Mouse (Mus musculus): ENCODE measurements around the gene Bhlha9. TPM values are rescaled to one million over a fixed set of nuclear protein-coding genes. Genes with fewer than 3 reads are reported as not detected.

Gene Bhlha9
- polyA plus RNA-seq (2015; fragmentation: Nextera tagmentation; extraction: Ambion mirVana) = 0.16 TPM in 1 of 2 replicates, not detected in the other

GRCm38 (mm10) chr11:76671871-76672475, at the start of gene Bhlha9:
Bhlha9 (plus strand) TSS chr11:76672470.
- no peak for TF ChIP-seq CTCF (IDR thresholded peaks at IDR 0.05; ENCODE audit: low read depth)
- H3K27ac ChIP-seq = no peak within 1 kb of the TSS
- no peaks in the 10 kb centered on the region for H3K36me3 ChIP-seq (ENCODE audit: insufficient read depth, low read length)
- DNase-seq (ENCODE audit: low spot score) (no peak), ATAC-seq (replicated peaks; ENCODE audit: low FRiP score, low read depth) (no peak)
- peak within 1 kb of the TSS; percentile 59 for H3K4me2 ChIP-seq (ENCODE audit: low read length)
- peak within 1 kb of the TSS; percentile 28 for H3K4me3 ChIP-seq (replicated peaks; ENCODE audit: low read depth, low read length)
- peaks cover 8% of the 10 kb centered on the region; the same call in 1 of the 2 replicates for H3K4me1 ChIP-seq (replicated peaks; ENCODE audit: insufficient read depth, low read length)
- H3K9me3 ChIP-seq (replicated peaks; ENCODE audit: low read length) = no peaks in the 10 kb centered on the region
- H3K9ac ChIP-seq (ENCODE audit: low read depth, low read length) = 0 out of 2 replicates have a peak within 1 kb of the TSS, but pooled peaks have one; percentile 41
- peaks cover 35% of the 10 kb centered on the region for H3K27me3 ChIP-seq (ENCODE audit: insufficient read depth, low read length)
- 62% methylated on average over 15 of the region's 15 CpGs for WGBS

- H3K27ac ChIP-seq = peak overlapping the region; percentile 83
- H3K9me3 ChIP-seq (replicated peaks; ENCODE audit: low read length) = no peaks in the 10 kb centered on the region
- WGBS = 3% methylated on average over 57 of the region's 66 CpGs
- no peaks in the 10 kb centered on the region; the same call in 1 of the 2 replicates for H3K27me3 ChIP-seq (ENCODE audit: insufficient read depth, low read length)
- no peak for TF ChIP-seq CTCF (IDR thresholded peaks at IDR 0.05; ENCODE audit: low read depth)
- no peaks in the 10 kb centered on the region for H3K36me3 ChIP-seq (ENCODE audit: insufficient read depth, low read length)
- peak overlapping the region; percentile 98 for H3K4me2 ChIP-seq (ENCODE audit: low read length)
- peak; percentile 49; the same call in 1 of the 2 replicates for ATAC-seq (replicated peaks; ENCODE audit: low FRiP score, low read depth)
- H3K9ac ChIP-seq (ENCODE audit: low read depth, low read length) = peak overlapping the region; percentile 77
- DNase-seq (ENCODE audit: low spot score) = no peak
- H3K4me1 ChIP-seq (replicated peaks; ENCODE audit: insufficient read depth, low read length) = no peaks in the 10 kb centered on the region
- H3K4me3 ChIP-seq (replicated peaks; ENCODE audit: low read depth, low read length) = peak overlapping the region; percentile 74
Observed at GRCm38 (mm10) chr11:76622566-76623205, 49.6 kb upstream of the Bhlha9 start.

DNA sequence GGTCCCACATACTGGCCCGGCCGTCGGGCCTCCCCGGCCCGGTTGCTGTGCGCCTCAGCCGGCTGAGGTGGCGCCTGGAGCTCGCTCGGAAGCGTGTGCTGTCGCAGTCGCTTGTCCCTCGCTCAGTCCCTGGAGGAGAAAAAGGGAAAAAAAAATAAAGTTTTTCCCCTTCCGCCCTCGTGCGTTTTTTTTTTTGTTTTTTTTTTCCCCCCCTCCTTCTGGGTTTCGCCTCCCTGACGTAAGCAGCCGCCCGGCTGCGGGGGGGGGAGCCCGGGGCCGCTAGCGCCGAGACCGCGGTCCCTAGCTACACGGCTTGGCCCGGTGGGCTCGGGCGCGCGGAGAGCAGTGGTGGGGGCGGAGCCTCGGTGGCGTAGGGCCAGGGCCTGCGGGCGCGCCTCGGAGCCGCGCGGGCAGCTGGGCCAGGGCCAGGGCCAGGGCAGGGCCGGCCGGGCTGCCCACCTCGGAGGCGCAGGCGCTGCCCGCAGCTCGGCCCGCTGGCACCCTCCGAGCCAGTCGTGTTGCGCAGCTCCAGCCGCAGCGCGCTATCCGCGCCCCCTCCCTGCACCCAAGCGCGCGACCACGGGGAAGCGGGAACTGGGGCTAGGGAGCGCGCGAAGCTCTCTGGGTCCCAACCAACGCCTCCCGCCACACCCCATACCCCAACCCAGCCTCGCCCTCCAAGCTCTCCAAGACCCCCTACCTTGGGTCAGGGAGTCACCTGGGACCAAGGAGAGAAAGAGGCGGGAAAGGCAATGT, 48.9 kb upstream of the Bhlha9 start:
- peak overlapping the region; percentile 83 for H3K27ac ChIP-seq
- H3K27me3 ChIP-seq (ENCODE audit: insufficient read depth, low read length) = no peaks in the 10 kb centered on the region; the same call in 1 of the 2 replicates
- H3K4me1 ChIP-seq (replicated peaks; ENCODE audit: insufficient read depth, low read length) = no peaks in the 10 kb centered on the region
- no peaks in the 10 kb centered on the region for H3K9me3 ChIP-seq (replicated peaks; ENCODE audit: low read length)
- ATAC-seq (replicated peaks; ENCODE audit: low FRiP score, low read depth) (peak; percentile 84), DNase-seq (ENCODE audit: low spot score) (peak; percentile 81)
- peak overlapping the region; percentile 98 for H3K4me2 ChIP-seq (ENCODE audit: low read length)
- no peak for TF ChIP-seq CTCF (IDR thresholded peaks at IDR 0.05; ENCODE audit: low read depth)
- no peaks in the 10 kb centered on the region for H3K36me3 ChIP-seq (ENCODE audit: insufficient read depth, low read length)
- peak overlapping the region; percentile 77 for H3K9ac ChIP-seq (ENCODE audit: low read depth, low read length)
- H3K4me3 ChIP-seq (replicated peaks; ENCODE audit: low read depth, low read length) = peak overlapping the region; percentile 74
- under 1% methylated on average over 60 of the region's 72 CpGs for WGBS

- Histone ChIP-seq H3K4me1 (replicated peaks; ENCODE audit: insufficient read depth, low read length) (no peaks in the 10 kb centered on the region), H3K4me3 (replicated peaks; ENCODE audit: low read depth, low read length) (no peak overlapping the region), H3K27ac (no peak overlapping the region; the same call in 1 of the 2 replicates), H3K9me3 (replicated peaks; ENCODE audit: low read length) (no peaks in the 10 kb centered on the region), H3K27me3 (ENCODE audit: insufficient read depth, low read length) (no peaks in the 10 kb centered on the region; the same call in 1 of the 2 replicates), H3K4me2 (ENCODE audit: low read length) (peak overlapping the region; percentile 98), H3K9ac (ENCODE audit: low read depth, low read length) (no peak overlapping the region), H3K36me3 (ENCODE audit: insufficient read depth, low read length) (no peaks in the 10 kb centered on the region)
- ATAC-seq (replicated peaks; ENCODE audit: low FRiP score, low read depth) = no peak
- no peak for TF ChIP-seq CTCF (IDR thresholded peaks at IDR 0.05; ENCODE audit: low read depth)
- WGBS = 36% methylated on average over 10 of the region's 10 CpGs
- DNase-seq (ENCODE audit: low spot score) = no peak
Observed at GRCm38 (mm10) chr11:76624071-76624470, 48.2 kb upstream of the Bhlha9 start.

GRCm38 (mm10) chr11:76624881-76625280, 47.4 kb upstream of the Bhlha9 start:
- no peak for TF ChIP-seq CTCF (IDR thresholded peaks at IDR 0.05; ENCODE audit: low read depth)
- no peak overlapping the region for H3K9ac ChIP-seq (ENCODE audit: low read depth, low read length)
- H3K27ac ChIP-seq = no peak overlapping the region
- 64% methylated on average over 3 of the region's 3 CpGs for WGBS
- DNase-seq (ENCODE audit: low spot score) (no peak), ATAC-seq (replicated peaks; ENCODE audit: low FRiP score, low read depth) (no peak)
- H3K4me2 ChIP-seq (ENCODE audit: low read length) = no peak overlapping the region
- no peaks in the 10 kb centered on the region for H3K36me3 ChIP-seq (ENCODE audit: insufficient read depth, low read length)
- no peaks in the 10 kb centered on the region for H3K4me1 ChIP-seq (replicated peaks; ENCODE audit: insufficient read depth, low read length)
- H3K27me3 ChIP-seq (ENCODE audit: insufficient read depth, low read length) = no peaks in the 10 kb centered on the region; the same call in 1 of the 2 replicates
- H3K4me3 ChIP-seq (replicated peaks; ENCODE audit: low read depth, low read length) = no peak overlapping the region
- H3K9me3 ChIP-seq (replicated peaks; ENCODE audit: low read length) = no peaks in the 10 kb centered on the region

- no peaks in the 10 kb centered on the region for H3K27me3 ChIP-seq (ENCODE audit: insufficient read depth, low read length)
- no peak overlapping the region for H3K4me3 ChIP-seq (replicated peaks; ENCODE audit: low read depth, low read length)
- no peak overlapping the region for H3K4me2 ChIP-seq (ENCODE audit: low read length)
- ATAC-seq (replicated peaks; ENCODE audit: low FRiP score, low read depth) (no peak), DNase-seq (ENCODE audit: low spot score) (no peak)
- no peak overlapping the region for H3K27ac ChIP-seq
- no peak overlapping the region for H3K9ac ChIP-seq (ENCODE audit: low read depth, low read length)
- WGBS = 58% methylated on average over 5 of the region's 5 CpGs
- TF ChIP-seq CTCF (IDR thresholded peaks at IDR 0.05; ENCODE audit: low read depth) = no peak
- H3K36me3 ChIP-seq (ENCODE audit: insufficient read depth, low read length) = no peaks in the 10 kb centered on the region
- H3K9me3 ChIP-seq (replicated peaks; ENCODE audit: low read length) = no peaks in the 10 kb centered on the region
- H3K4me1 ChIP-seq (replicated peaks; ENCODE audit: insufficient read depth, low read length) = no peaks in the 10 kb centered on the region
Observed at GRCm38 (mm10) chr11:76628613-76629012, 43.7 kb upstream of the Bhlha9 start.

Measured in kidney, postnatal 0 days (tissue).